Mouse (Mus musculus): ENCODE data around the gene Sf3a3.

DNA sequence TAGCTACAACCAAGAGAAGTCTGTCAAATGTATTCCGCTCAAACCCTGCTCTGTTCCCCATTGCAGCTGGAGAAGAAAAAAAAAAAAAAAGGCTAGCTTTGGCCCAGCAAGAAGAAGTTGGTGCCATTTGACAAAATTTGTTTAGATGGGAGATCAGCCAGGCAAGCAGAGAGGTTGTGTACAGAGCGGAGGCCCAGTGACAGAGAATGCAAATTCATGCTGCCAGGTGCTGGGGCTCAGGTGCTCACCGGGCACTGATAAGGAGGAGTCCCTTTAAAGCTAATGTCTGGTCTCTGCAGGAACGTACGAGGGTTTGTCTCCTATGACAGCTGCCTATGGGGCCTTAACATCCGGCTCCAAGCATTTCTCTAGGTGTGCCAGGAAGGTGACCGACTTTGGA lies 32.0 kb downstream of the Sf3a3 start:
- no peak for TF ChIP-seq FLI1 (IDR thresholded peaks at IDR 0.05; ENCODE audit: low read length)
- no peak for TF ChIP-seq GATA1 (IDR thresholded peaks at IDR 0.05; ENCODE audit: borderline replicate concordance, low read length)

Measured in megakaryocyte, embryonic 14.5 days (primary cell).